ENCODE assay signal across 16 mouse cellular contexts in the genomic region with DNA sequence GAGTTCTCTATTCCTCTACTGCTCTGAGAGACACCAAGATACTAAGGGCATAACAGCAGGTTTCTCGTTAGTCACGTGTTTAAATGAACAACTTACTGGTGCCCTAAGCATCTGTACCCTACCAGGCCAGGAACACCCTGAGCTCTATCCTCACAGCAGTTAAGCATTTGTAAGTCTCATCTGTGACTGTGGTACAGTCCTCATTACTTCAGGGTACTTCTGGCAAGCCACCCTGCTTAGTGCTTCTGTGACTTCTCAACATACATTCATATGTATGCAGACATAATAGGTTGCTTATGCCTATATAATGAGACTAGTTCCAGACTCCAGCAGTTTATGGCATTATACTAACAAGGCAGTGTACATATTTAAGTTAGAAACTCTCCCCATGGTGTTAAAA.
"Had no signal": no experiment of that assay in that cellular context is flagged by ENCODE, and none has a peak within 500 bp of the region (broad histone marks: within the 10 kb centered on the region; RNA-seq: fewer than 3 reads in every experiment).

No protein-coding gene starts in this region.

- H3K4me2 ChIP-seq: lung, embryonic 14.5 days; midbrain, embryonic 12.5 days; neural tube, embryonic 13.5 days; neural tube, embryonic 15.5 days had no signal

- H3K9ac ChIP-seq: lung, embryonic 14.5 days; midbrain, embryonic 12.5 days; neural tube, embryonic 13.5 days; neural tube, embryonic 15.5 days had no signal

- H3K36me3 ChIP-seq: midbrain, embryonic 10.5 days; midbrain, embryonic 12.5 days; neural tube, embryonic 13.5 days; neural tube, embryonic 15.5 days had no signal

- H3K9me3 ChIP-seq: midbrain, embryonic 10.5 days; midbrain, embryonic 12.5 days; neural tube, embryonic 13.5 days; neural tube, embryonic 15.5 days had no signal

- H3K4me3 ChIP-seq: midbrain, embryonic 10.5 days; midbrain, embryonic 12.5 days; myocyte; neural tube, embryonic 13.5 days; neural tube, embryonic 15.5 days had no signal

- ATAC-seq: midbrain, embryonic 16.5 days had no signal

- H3K27ac ChIP-seq: midbrain, embryonic 10.5 days; midbrain, embryonic 12.5 days; neural tube, embryonic 13.5 days; neural tube, embryonic 15.5 days had no signal

- H3K27me3 ChIP-seq: midbrain, embryonic 12.5 days; neural tube, embryonic 15.5 days had no signal

- H3K4me1 ChIP-seq: midbrain, embryonic 10.5 days; midbrain, embryonic 12.5 days; neural tube, embryonic 13.5 days; neural tube, embryonic 15.5 days had no signal

- DNase-seq: midbrain, embryonic 14.5 days; retina, postnatal 1 day; right cerebral cortex, adult 18-20 months; right cerebral cortex, postnatal 25 days; right cerebral cortex, postnatal 4 days; spleen, adult 18-20 months; thymus, adult 18-20 months; thymus, postnatal 14 days; thymus, postnatal 4 days had no signal
